Mouse (Mus musculus): ENCODE results near the gene Pfas.
"Not testable (repeated sequence)": the region's sequence is repeated elsewhere in the genome, so short reads cannot be mapped to it uniquely, and the experiment has no call there.

Pfas gene

GRCm38 (mm10) chr11:69015644-69016441 is 7.6 kb upstream of the Pfas start, which contains the start of gene Ctc1:
Gene Ctc1 (plus strand): TSS chr11:69015911.
- peak; percentile 89 to 94 for DNase-seq

- DNase-seq: peak; percentile 91 to 95
Measured at GRCm38 (mm10) chr11:69012071-69012601, 3.9 kb upstream of the Pfas start.

GRCm38 (mm10) chr11:69011445-69011844 is 3.2 kb upstream of the Pfas start:
- not testable (repeated sequence) for DNase-seq

- no peak for DNase-seq
Measured at GRCm38 (mm10) chr11:69010400-69011323, 2.4 kb upstream of the Pfas start.

GRCm38 (mm10) chr11:69009508-69009907 is 1.2 kb upstream of the Pfas start:
- DNase-seq: no peak

- DNase-seq: not testable (repeated sequence)
Measured at GRCm38 (mm10) chr11:69006575-69006974, 1.7 kb downstream of the Pfas start.

GRCm38 (mm10) chr11:69005193-69005592 is 3.1 kb downstream of the Pfas start:
- no peak for DNase-seq

- peak in 1 of 2 experiments; percentile 43 for DNase-seq
Measured at GRCm38 (mm10) chr11:69003592-69003991, 4.7 kb downstream of the Pfas start.

- not testable (repeated sequence) for DNase-seq
Measured at GRCm38 (mm10) chr11:69002782-69003181, 5.5 kb downstream of the Pfas start.

GRCm38 (mm10) chr11:68997080-68997479 is 11.2 kb downstream of the Pfas start:
- DNase-seq: no peak

GRCm38 (mm10) chr11:68994377-68994776 is 13.9 kb downstream of the Pfas start:
- peak in 1 of 2 experiments; percentile 34 for DNase-seq

GRCm38 (mm10) chr11:68993122-68993521 is 15.1 kb downstream of the Pfas start:
- DNase-seq: no peak

- no peak for DNase-seq
Measured at GRCm38 (mm10) chr11:68988341-68988740, 19.9 kb downstream of the Pfas start.

- DNase-seq: no peak
Measured at GRCm38 (mm10) chr11:68987365-68987882, 20.8 kb downstream of the Pfas start.

GRCm38 (mm10) chr11:68982639-68983369 is 25.5 kb downstream of the Pfas start:
- DNase-seq: peak; percentile 87 to 91

GRCm38 (mm10) chr11:68980919-68981318 is 27.3 kb downstream of the Pfas start:
- DNase-seq: no peak

- DNase-seq: no peak
Measured at GRCm38 (mm10) chr11:68979320-68979733, 28.9 kb downstream of the Pfas start.

- no peak for DNase-seq
Measured at GRCm38 (mm10) chr11:68975601-68976000, 32.7 kb downstream of the Pfas start.

GRCm38 (mm10) chr11:68975085-68975484 is 33.2 kb downstream of the Pfas start, which contains the start of gene Rangrf:
Gene Rangrf (minus strand): TSS chr11:68975185.
- DNase-seq: no peak

- DNase-seq: no peak
Measured at GRCm38 (mm10) chr11:68974059-68974450, 34.2 kb downstream of the Pfas start.

GRCm38 (mm10) chr11:68973250-68974058 is 34.8 kb downstream of the Pfas start:
- DNase-seq: peak; percentile 94 to 95

Data from kidney, postnatal 25 days (tissue).